Mouse (Mus musculus): Measurements from ENCODE around the gene Prss12. TPM values are rescaled to one million over a fixed set of nuclear protein-coding genes. Genes with fewer than 3 reads are reported as not detected.
A peak's percentile ranks its signal among the peaks of the same experiment; 100 is the strongest.

Prss12 gene
- total and polyA plus RNA-seq, 2 experiments: 0.07 to 0.18 TPM

DNA sequence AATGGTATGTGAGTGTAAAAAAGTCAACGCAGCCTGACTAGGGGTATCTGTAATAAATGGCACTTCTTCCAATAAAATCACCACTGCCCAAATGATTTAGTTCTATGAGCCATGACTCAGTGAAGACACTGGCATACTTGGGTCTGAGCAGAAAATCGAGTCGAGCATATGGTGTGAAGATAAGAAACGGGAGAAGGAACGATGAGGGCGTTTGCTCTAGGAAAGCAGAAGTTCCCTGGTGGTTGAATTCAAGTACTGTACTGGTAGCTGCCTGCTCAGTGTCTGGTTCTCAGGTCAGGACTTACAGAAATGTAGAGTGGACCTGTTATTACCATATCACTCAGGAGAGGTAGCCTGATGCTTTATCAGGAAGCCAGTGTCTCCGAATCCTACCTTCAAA lies 6.2 kb upstream of the Prss12 start:
- no peak for TF ChIP-seq POLR2A (IDR thresholded peaks at IDR 0.05; ENCODE audit: extremely low read depth, insufficient read depth, low read length)
- no peak for TF ChIP-seq CTCF (IDR thresholded peaks at IDR 0.05; ENCODE audit: low read depth, low read length)
- Histone ChIP-seq H3K27ac (replicated peaks; ENCODE audit: insufficient read depth, low read depth, low read length) (no peak overlapping the region), H3K9ac (ENCODE audit: low read depth, low read length) (no peak overlapping the region), H3K27me3 (ENCODE audit: control insufficient read depth, insufficient read depth, low read length) (peaks cover 4% of the 10 kb centered on the region; the same call in 1 of the 2 replicates), H3K4me1 (ENCODE audit: control insufficient read depth, insufficient read depth, low read length) (no peaks in the 10 kb centered on the region), H3K79me2 (ENCODE audit: control insufficient read depth, insufficient read depth, low read length) (no peaks in the 10 kb centered on the region), H3K4me3 (ENCODE audit: insufficient read depth, low read depth, low read length) (no peak overlapping the region), H3K36me3 (ENCODE audit: control insufficient read depth, insufficient read depth, low read length) (no peaks in the 10 kb centered on the region)
- 74% methylated on average over 7 of the region's 7 CpGs for WGBS
- no peak for DNase-seq (ENCODE audit: extremely low read depth, low read depth, low spot score)

DNA sequence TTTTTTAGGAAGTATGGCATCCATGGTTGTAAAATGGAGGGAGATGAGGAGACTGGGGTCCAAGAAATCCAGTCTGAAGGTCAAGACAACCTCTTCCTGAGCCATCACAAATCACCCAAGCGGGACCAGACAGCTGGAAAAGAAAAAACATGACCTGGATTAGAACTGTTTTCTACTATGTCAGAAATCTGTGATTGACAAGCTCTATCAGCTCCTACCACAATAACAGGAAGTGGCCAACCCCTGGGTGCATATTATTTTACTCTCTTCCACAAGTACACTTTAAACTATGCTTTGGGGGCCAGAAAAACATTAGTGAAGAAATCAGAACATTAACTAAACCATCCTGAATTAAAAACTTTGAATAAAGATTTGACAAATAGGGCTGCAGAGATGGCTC lies 2.2 kb upstream of the Prss12 start:
- Histone ChIP-seq H3K27me3 (ENCODE audit: control insufficient read depth, insufficient read depth, low read length) (peaks cover 15% of the 10 kb centered on the region), H3K27ac (replicated peaks; ENCODE audit: insufficient read depth, low read depth, low read length) (no peak overlapping the region), H3K36me3 (ENCODE audit: control insufficient read depth, insufficient read depth, low read length) (no peaks in the 10 kb centered on the region), H3K79me2 (ENCODE audit: control insufficient read depth, insufficient read depth, low read length) (no peaks in the 10 kb centered on the region), H3K4me3 (ENCODE audit: insufficient read depth, low read depth, low read length) (no peak overlapping the region), H3K9ac (ENCODE audit: low read depth, low read length) (no peak overlapping the region), H3K4me1 (ENCODE audit: control insufficient read depth, insufficient read depth, low read length) (peaks cover 10% of the 10 kb centered on the region; the same call in 1 of the 2 replicates)
- TF ChIP-seq POLR2A (IDR thresholded peaks at IDR 0.05; ENCODE audit: extremely low read depth, insufficient read depth, low read length) (no peak), CTCF (IDR thresholded peaks at IDR 0.05; ENCODE audit: low read depth, low read length) (no peak)
- peak; percentile 1 for DNase-seq (ENCODE audit: extremely low read depth, low read depth, low spot score)
- WGBS: 83% methylated on average over 1 of the region's 1 CpGs

GRCm38 (mm10) chr3:123447538-123448059 lies 886 bp downstream of the Prss12 start:
- TF ChIP-seq POLR2A (IDR thresholded peaks at IDR 0.05; ENCODE audit: extremely low read depth, insufficient read depth, low read length) (no peak), CTCF (IDR thresholded peaks at IDR 0.05; ENCODE audit: low read depth, low read length) (no peak)
- Histone ChIP-seq H3K79me2 (ENCODE audit: control insufficient read depth, insufficient read depth, low read length) (no peaks in the 10 kb centered on the region), H3K36me3 (ENCODE audit: control insufficient read depth, insufficient read depth, low read length) (no peaks in the 10 kb centered on the region), H3K27me3 (ENCODE audit: control insufficient read depth, insufficient read depth, low read length) (peaks cover 15% of the 10 kb centered on the region), H3K4me3 (ENCODE audit: insufficient read depth, low read depth, low read length) (peak overlapping the region; percentile 50; the same call in 1 of the 2 replicates), H3K9ac (ENCODE audit: low read depth, low read length) (no peak overlapping the region), H3K4me1 (ENCODE audit: control insufficient read depth, insufficient read depth, low read length) (peaks cover 10% of the 10 kb centered on the region; the same call in 1 of the 2 replicates), H3K27ac (replicated peaks; ENCODE audit: insufficient read depth, low read depth, low read length) (no peak overlapping the region)
- WGBS: 9% methylated on average over 13 of the region's 13 CpGs
- peak; percentile 16 for DNase-seq (ENCODE audit: extremely low read depth, low read depth, low spot score)

DNA sequence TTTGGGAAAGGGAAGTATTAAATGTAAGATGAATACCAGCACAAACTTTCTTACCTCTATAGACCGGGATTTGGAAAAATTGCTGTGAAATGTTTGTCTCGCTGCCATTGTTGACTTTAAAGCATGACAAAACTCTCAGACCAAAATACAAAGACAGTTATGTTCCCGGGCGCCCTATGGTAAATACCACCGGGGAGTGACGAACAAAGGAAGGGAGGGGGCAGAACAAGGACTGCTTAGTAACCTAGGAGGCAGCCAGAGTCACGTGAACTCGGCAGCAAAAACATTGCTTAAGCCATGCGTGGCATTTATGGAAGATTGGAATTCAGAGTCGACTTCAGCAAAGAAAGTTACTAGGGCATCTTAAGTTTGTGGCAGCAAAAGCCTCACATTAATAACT lies 1.4 kb downstream of the Prss12 start:
- Histone ChIP-seq H3K79me2 (ENCODE audit: control insufficient read depth, insufficient read depth, low read length) (no peaks in the 10 kb centered on the region), H3K4me1 (ENCODE audit: control insufficient read depth, insufficient read depth, low read length) (peaks cover 10% of the 10 kb centered on the region; the same call in 1 of the 2 replicates), H3K4me3 (ENCODE audit: insufficient read depth, low read depth, low read length) (no peak overlapping the region), H3K27ac (replicated peaks; ENCODE audit: insufficient read depth, low read depth, low read length) (no peak overlapping the region), H3K36me3 (ENCODE audit: control insufficient read depth, insufficient read depth, low read length) (no peaks in the 10 kb centered on the region), H3K9ac (ENCODE audit: low read depth, low read length) (no peak overlapping the region), H3K27me3 (ENCODE audit: control insufficient read depth, insufficient read depth, low read length) (peaks cover 15% of the 10 kb centered on the region)
- WGBS: 14% methylated on average over 10 of the region's 10 CpGs
- no peak for TF ChIP-seq POLR2A (IDR thresholded peaks at IDR 0.05; ENCODE audit: extremely low read depth, insufficient read depth, low read length)
- TF ChIP-seq CTCF (IDR thresholded peaks at IDR 0.05; ENCODE audit: low read depth, low read length): no peak
- peak; percentile 1 for DNase-seq (ENCODE audit: extremely low read depth, low read depth, low spot score)

- Histone ChIP-seq H3K27ac (replicated peaks; ENCODE audit: insufficient read depth, low read depth, low read length) (no peak overlapping the region), H3K9ac (ENCODE audit: low read depth, low read length) (no peak overlapping the region), H3K27me3 (ENCODE audit: control insufficient read depth, insufficient read depth, low read length) (peaks cover 11% of the 10 kb centered on the region), H3K4me3 (ENCODE audit: insufficient read depth, low read depth, low read length) (no peak overlapping the region), H3K79me2 (ENCODE audit: control insufficient read depth, insufficient read depth, low read length) (no peaks in the 10 kb centered on the region), H3K4me1 (ENCODE audit: control insufficient read depth, insufficient read depth, low read length) (peaks cover 10% of the 10 kb centered on the region; the same call in 1 of the 2 replicates), H3K36me3 (ENCODE audit: control insufficient read depth, insufficient read depth, low read length) (no peaks in the 10 kb centered on the region)
- no peak for TF ChIP-seq CTCF (IDR thresholded peaks at IDR 0.05; ENCODE audit: low read depth, low read length)
- TF ChIP-seq POLR2A (IDR thresholded peaks at IDR 0.05; ENCODE audit: extremely low read depth, insufficient read depth, low read length): no peak
- 66% methylated on average over 6 of the region's 6 CpGs for WGBS
- DNase-seq (ENCODE audit: extremely low read depth, low read depth, low spot score): no peak
Observed at GRCm38 (mm10) chr3:123450107-123450506, 3.4 kb downstream of the Prss12 start.

GRCm38 (mm10) chr3:123452904-123453303 lies 6.2 kb downstream of the Prss12 start:
- Histone ChIP-seq H3K27ac (replicated peaks; ENCODE audit: insufficient read depth, low read depth, low read length) (no peak overlapping the region), H3K36me3 (ENCODE audit: control insufficient read depth, insufficient read depth, low read length) (no peaks in the 10 kb centered on the region), H3K9ac (ENCODE audit: low read depth, low read length) (no peak overlapping the region), H3K4me3 (ENCODE audit: insufficient read depth, low read depth, low read length) (no peak overlapping the region), H3K4me1 (ENCODE audit: control insufficient read depth, insufficient read depth, low read length) (no peaks in the 10 kb centered on the region), H3K79me2 (ENCODE audit: control insufficient read depth, insufficient read depth, low read length) (no peaks in the 10 kb centered on the region), H3K27me3 (ENCODE audit: control insufficient read depth, insufficient read depth, low read length) (no peaks in the 10 kb centered on the region; the same call in 1 of the 2 replicates)
- DNase-seq (ENCODE audit: extremely low read depth, low read depth, low spot score): no peak
- WGBS: 66% methylated on average over 6 of the region's 6 CpGs
- no peak for TF ChIP-seq POLR2A (IDR thresholded peaks at IDR 0.05; ENCODE audit: extremely low read depth, insufficient read depth, low read length)
- no peak for TF ChIP-seq CTCF (IDR thresholded peaks at IDR 0.05; ENCODE audit: low read depth, low read length)
